In the genomic region with DNA sequence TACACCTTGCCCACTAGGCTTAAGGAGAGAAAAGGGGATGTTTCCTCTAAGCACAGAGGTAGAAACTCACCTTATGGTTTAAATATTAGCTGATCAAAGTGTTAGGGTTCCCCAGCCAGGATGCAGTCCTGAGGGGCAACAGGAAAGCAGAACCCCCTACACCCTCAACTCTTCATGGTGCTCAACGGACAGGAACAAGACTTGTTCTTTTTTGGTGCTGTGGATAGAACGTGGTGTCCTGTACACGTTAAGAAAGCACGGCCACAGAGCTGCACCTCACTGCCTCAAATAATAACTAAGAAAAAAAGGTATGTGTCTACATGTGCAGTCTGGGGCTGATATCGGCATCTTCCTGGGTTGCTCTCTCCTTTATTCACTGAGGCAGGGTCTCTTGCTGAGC, we compare ENCODE assay signal across 18 mouse cellular contexts. TPM values are rescaled to one million over a fixed set of nuclear protein-coding genes. Genes with fewer than 3 reads are reported as not detected.
"Had no signal": no experiment of that assay in that cellular context is flagged by ENCODE, and none has a peak within 500 bp of the region (broad histone marks: within the 10 kb centered on the region; RNA-seq: fewer than 3 reads in every experiment).

No protein-coding gene starts in this region.

- H3K27ac ChIP-seq: neural tube, embryonic 12.5 days; neural tube, embryonic 13.5 days; neural tube, embryonic 15.5 days had no signal

- DNase-seq: retina, postnatal 1 day; right cerebral cortex, adult 18-20 months; right cerebral cortex, postnatal 14 days; right cerebral cortex, postnatal 25 days; right cerebral cortex, postnatal 4 days; spleen, adult 18-20 months; thymus, adult 18-20 months; thymus, adult 2 months; thymus, postnatal 14 days; thymus, postnatal 25 days; thymus, postnatal 36 days; thymus, postnatal 4 days had no signal

- H3K27me3 ChIP-seq: neural tube, embryonic 12.5 days; neural tube, embryonic 13.5 days had no signal

- H3K4me1 ChIP-seq: neural tube, embryonic 12.5 days; neural tube, embryonic 13.5 days; neural tube, embryonic 15.5 days had no signal

- H3K9me3 ChIP-seq: neural tube, embryonic 12.5 days; neural tube, embryonic 13.5 days; neural tube, embryonic 15.5 days had no signal

- H3K9ac ChIP-seq: neural tube, embryonic 12.5 days; neural tube, embryonic 13.5 days; neural tube, embryonic 15.5 days had no signal

- H3K4me2 ChIP-seq: neural tube, embryonic 12.5 days; neural tube, embryonic 13.5 days; neural tube, embryonic 15.5 days had no signal

- H3K4me3 ChIP-seq: neural tube, embryonic 12.5 days; neural tube, embryonic 13.5 days; neural tube, embryonic 15.5 days had no signal

- H3K36me3 ChIP-seq: neural tube, embryonic 12.5 days; neural tube, embryonic 13.5 days; neural tube, embryonic 15.5 days had no signal

RNA-seq across cellular contexts. Expression of a gene that starts 53.3 kb away (rescaled TPM):
- total RNA-seq: neutrophil, adult 5-6 weeks had no signal
- polyA plus RNA-seq: small intestine, adult 2 months; spleen, adult 2 months had no signal
